Mouse (Mus musculus): Measurements from ENCODE around the gene Gm21988.

The Gm21988 gene

DNA sequence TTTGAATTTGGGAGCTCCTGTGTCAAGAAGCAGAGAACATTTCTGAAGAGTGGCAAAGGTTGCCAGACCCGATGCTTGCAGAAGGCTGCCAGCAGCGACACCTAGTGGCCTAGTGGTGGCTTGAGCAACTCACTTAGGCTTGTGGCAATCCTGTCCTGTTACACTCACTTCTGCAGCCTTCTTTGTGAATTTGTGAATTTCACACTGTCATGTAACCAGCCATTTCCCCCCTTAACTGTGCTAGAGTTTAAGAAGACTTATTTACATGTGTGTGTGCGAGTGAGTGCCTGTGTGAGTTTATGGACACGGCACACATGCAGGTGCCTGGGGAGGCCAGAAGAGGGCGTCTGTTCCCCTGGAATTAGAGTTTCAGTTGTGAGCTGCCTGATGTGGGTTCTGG is 37.9 kb downstream of the Gm21988 start:
- in situ Hi-C loops (cut with MboI; ENCODE audit: low pct_unique_long_range_greater_than_20kb in 1 of 2, low sequenced_read_pairs in 2 of 2, unreplicated experiment in 1 of 2): no loop called here

DNA sequence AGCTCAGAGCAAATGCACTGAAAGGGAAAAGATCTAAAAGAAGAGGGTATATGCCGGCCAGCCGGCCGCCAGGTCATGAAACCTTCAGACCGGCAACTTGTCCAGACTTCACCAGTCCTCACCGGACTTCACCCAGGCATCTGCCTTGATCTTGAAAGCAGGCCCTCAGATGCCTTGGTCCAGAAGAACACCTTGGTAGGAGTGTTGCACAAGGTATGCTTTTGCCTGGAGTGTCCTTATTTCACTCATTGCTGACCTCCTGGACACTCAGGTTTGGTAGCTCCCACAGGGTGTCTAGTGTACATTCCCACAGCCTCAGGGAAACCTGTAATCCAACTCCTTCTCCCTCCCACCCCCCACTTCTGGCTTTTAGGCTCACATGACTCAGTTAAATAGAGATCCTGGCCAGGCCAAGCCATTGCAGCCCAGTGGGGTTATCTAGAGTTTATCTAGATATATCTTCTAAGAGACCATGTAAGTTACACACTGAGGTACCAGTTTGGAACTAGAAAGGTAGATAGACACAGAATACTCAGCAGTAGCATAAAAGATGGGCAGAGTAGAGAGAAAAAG is 39.5 kb downstream of the Gm21988 start:
- in situ Hi-C loops (cut with MboI; ENCODE audit: low pct_unique_long_range_greater_than_20kb in 1 of 2, low sequenced_read_pairs in 2 of 2, unreplicated experiment in 1 of 2): no loop called here

DNA sequence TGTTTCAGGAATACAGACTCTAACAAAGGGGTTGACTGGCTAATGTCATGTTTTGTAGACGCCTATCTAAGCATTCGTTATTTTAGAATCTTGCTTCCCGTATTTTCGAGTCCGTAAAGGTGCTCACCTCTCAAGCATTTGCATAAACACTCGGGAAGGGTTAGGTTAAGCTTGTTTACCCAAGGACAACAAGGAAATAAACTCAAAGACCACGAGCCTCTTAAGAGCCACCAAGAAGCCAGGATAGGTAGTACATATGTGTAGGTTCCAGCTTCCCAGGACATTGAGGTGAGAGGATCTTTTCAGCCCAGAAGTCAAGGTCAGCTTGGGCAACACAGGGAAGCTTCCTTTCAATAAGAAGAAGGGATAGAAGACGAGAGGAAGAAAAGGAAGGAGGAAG is 40.5 kb downstream of the Gm21988 start:
- in situ Hi-C loops (cut with MboI; ENCODE audit: low pct_unique_long_range_greater_than_20kb in 1 of 2, low sequenced_read_pairs in 2 of 2, unreplicated experiment in 1 of 2): no loop called here

DNA sequence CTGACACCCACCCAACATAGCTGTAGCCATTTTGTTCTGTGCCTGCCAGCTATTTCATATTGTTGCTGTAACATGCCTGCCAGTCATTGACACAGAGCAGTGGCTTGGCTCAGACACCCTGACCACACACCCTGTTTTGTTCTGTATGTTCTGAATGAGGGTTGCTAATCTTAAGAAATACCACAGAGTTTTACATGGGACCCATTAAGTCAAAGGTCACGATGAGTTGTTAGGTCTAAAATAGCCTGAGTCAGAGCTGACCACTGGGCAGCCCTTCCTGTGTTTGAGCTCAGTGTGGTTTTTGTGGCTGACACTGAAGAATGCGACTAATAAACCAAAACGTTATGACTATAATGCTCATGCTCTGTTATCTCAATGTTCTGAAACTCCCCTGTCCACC is 41.3 kb downstream of the Gm21988 start:
- in situ Hi-C loops (cut with MboI; ENCODE audit: low pct_unique_long_range_greater_than_20kb in 1 of 2, low sequenced_read_pairs in 2 of 2, unreplicated experiment in 1 of 2): no loop called here

DNA sequence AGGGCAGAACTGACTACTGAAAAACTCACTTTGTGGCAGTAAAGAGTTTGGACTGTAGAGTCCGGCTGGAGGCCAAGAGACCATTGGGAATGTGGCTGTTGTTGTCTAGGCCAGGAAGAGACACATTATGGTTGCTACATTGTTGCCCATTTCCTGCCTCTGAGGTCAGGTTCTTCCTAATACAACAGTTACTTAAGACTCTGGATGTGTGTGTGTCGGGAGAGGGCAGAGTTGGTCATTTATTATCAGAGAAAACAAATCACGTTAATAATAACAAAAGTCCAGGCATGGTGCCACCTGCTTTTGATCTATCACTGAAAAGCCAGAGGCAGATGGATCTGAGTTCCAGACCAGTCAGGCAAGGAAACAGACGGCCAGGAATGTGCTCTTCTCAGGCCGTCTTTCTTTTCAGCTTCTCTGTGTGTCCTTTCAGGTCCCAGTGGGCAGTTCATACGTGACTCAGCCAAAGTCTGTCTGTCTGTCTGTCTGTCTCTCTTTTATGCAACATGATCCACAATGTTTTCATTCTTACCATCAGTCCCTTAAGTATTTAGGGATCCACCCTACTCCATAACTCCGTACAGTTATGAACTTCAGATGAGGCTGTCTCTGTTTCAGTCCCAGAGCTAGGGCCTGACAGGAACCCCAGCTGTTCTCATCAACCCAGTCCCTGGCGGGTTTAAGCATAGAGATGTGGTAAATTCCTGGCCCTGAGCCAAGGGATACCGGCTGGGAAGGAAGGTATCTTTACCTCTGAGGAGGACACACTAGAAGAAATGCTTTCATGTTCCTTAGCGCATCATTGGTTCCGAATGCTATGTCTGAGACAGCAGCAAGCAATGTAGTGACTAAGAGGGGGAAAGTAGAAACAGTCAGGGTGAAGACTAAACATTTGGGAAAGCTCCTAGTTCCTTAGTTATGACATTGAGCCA is 46.0 kb downstream of the Gm21988 start:
- in situ Hi-C loops (cut with MboI; ENCODE audit: low pct_unique_long_range_greater_than_20kb in 1 of 2, low sequenced_read_pairs in 2 of 2, unreplicated experiment in 1 of 2): no loop called here

DNA sequence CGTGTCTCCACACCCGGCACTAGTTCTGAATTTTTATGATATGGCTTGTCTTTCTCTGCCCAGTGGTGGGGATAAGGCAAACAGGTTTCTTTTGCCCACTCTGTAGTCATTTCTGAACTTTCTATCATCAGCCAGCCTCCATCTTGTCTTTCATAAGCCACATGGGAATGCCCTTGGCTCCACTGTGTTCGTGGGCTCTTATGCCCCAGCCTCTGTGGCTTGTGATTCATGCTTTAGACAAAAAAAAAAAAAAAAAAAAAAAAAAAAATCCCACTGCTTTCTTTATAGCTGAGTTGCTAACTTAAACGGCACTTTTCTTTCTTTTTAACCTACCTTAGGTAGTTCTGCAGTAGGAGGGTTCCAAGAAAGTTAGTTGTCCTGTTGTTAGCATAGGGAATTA is 47.5 kb downstream of the Gm21988 start:
- in situ Hi-C loops (cut with MboI; ENCODE audit: low pct_unique_long_range_greater_than_20kb in 1 of 2, low sequenced_read_pairs in 2 of 2, unreplicated experiment in 1 of 2): no loop called here

DNA sequence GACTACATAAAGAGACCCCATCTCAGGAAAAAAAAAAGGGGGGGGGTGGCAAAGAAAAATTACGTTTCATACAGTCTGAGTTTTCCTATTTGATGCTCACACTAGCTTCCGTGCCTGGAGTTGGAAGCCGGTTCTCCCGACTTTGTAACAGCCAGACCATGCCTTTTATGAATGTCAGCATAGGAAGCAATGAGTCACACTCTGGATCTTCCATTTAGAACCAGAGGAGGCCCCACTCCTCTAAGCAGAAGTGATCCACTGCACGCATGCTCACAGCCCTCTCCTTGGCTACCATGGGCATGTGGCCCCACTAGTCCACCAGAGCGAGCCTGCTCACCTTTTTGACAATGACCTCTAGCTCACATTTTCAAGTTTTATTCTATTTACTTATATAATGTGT is 48.4 kb downstream of the Gm21988 start:
- in situ Hi-C loops (cut with MboI; ENCODE audit: low pct_unique_long_range_greater_than_20kb in 1 of 2, low sequenced_read_pairs in 2 of 2, unreplicated experiment in 1 of 2): no loop called here

DNA sequence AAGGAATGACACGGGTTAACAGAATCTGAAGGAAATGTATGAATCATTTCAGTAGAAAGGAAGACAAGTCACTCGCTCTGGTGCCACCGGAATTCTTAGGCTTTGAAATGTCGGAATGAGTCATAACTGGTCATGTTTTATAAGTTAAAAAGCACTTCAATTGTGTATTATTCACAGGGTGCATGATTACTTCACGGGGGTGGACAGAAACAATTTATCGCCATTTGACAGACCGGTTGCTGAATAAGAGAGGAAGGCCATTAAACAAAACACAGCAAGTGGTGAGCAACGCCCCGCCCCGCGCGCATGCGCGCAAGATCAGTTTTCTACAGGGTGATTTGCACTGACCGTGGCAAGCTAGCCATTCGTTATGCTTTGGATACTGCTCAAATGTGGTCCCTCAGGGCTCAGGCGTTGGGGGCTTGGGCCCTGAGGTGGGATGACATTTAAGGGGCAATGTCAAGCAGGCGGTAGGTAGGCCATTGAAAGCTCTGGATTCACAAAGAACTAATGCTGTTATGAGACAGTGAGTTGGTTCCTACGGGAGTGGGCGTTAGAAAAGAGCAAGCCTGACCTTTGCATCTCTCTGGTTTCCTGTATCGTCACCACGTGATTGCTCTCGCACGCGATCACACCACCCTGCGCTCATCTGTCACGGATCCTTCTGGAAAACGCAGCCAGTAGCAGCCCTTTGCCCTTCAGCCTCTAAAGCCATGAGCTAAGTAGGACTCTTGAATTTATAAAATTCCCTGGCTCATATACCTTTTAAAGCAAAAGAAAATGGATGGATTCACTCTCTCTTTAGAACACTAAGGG is 50.1 kb downstream of the Gm21988 start:
- in situ Hi-C loops (cut with MboI; ENCODE audit: low pct_unique_long_range_greater_than_20kb in 1 of 2, low sequenced_read_pairs in 2 of 2, unreplicated experiment in 1 of 2): no loop called here
